Mouse (Mus musculus) C2C12 (cell line): ENCODE data around the gene Elovl5. TPM values are rescaled to one million over a fixed set of nuclear protein-coding genes. Genes with fewer than 3 reads are reported as not detected.

Source experiments
- H3K27me3 ChIP-seq: one replicate; pipeline ENCODE4 v1.6.1; 2011; ENCODE audit not compliant: control insufficient read depth, insufficient read depth, insufficient read length
- H3K36me3 ChIP-seq: one replicate; pipeline ENCODE4 v1.6.1; 2011; ENCODE audit not compliant: control insufficient read depth, insufficient read depth
- H3K4me3 ChIP-seq: one replicate; pipeline ENCODE4 v1.5.1; 2011; ENCODE audit warnings: mild to moderate bottlenecking, control low read depth; ENCODE audit not compliant: poor library complexity, insufficient read depth, severe bottlenecking
- H3K79me2 ChIP-seq: one replicate; pipeline ENCODE4 v1.6.1; 2011; ENCODE audit not compliant: control insufficient read depth, insufficient read depth
- H3K79me3 ChIP-seq: one replicate; pipeline ENCODE4 v1.6.1; 2011; ENCODE audit warnings: low read depth, control low read depth
- H3ac ChIP-seq: one replicate; pipeline ENCODE3; 2011; ENCODE audit warnings: low read depth; ENCODE audit not compliant: control insufficient read depth, insufficient read length
- CEBPB ChIP-seq: IDR thresholded peaks from one replicate; pipeline ENCODE4 v1.6.1; 2011; ENCODE audit warnings: low read depth, mild to moderate bottlenecking, control low read depth, moderate library complexity
- CTCF ChIP-seq: IDR thresholded peaks from one replicate; pipeline ENCODE4 v1.5.1; 2011; ENCODE audit not compliant: control insufficient read depth, insufficient read depth, insufficient read length
- FOSL1 ChIP-seq: IDR thresholded peaks from one replicate; pipeline ENCODE4 v1.8.0; 2011; ENCODE audit warnings: mild to moderate bottlenecking, low read length; ENCODE audit not compliant: poor library complexity, insufficient read depth, severe bottlenecking
- MAX ChIP-seq: IDR thresholded peaks from one replicate; pipeline ENCODE4 v1.6.1; 2011; ENCODE audit warnings: mild to moderate bottlenecking, control low read depth
- MYOD1 ChIP-seq: IDR thresholded peaks from one replicate; pipeline ENCODE4 v1.6.1; 2011; ENCODE audit warnings: low read depth; ENCODE audit not compliant: control insufficient read depth, insufficient read length
- MYOG ChIP-seq: IDR thresholded peaks from one replicate; pipeline ENCODE4 v1.6.1; 2011; ENCODE audit not compliant: control insufficient read depth, insufficient read length; ENCODE audit errors: extremely low read depth
- USF1 ChIP-seq: IDR thresholded peaks from one replicate; pipeline ENCODE4 v1.6.1; 2011; ENCODE audit warnings: low read depth, mild to moderate bottlenecking, control low read depth, moderate library complexity
- long read RNA-seq, 2 experiments: library from polyadenylated mRNA; unstranded; transcript quantifications; one replicate each; pipeline ENCODE4 v2.0.0; 2019 to 2020
- polyA plus RNA-seq: library from polyadenylated mRNA; unstranded; fragments of >200 nt; fragmentation: generic; extraction: Trizol; gene quantifications from one replicate; pipeline ENCODE4 v1.2.1, GENCODE M21; 2012; ENCODE audit warnings: missing spikeins

The Elovl5 gene
- 33.9 TPM for polyA plus RNA-seq
- long read RNA-seq, experiment 1, transcript Elovl5-201 (8 exons, 2,782 nt), result major isoform, 52 of 67 reads
- long read RNA-seq, experiment 1, partial matches to known transcripts, result 9 of 67 reads
- long read RNA-seq, experiment 1, other reads (novel, unspliced or antisense), result 6 of 67 reads
- long read RNA-seq, experiment 2, transcript Elovl5-201 (8 exons, 2,782 nt), result major isoform, 210 of 281 reads
- long read RNA-seq, experiment 2, partial matches to known transcripts, result 68 of 281 reads
- long read RNA-seq, experiment 2, other reads (novel, unspliced or antisense), result 3 of 281 reads

GRCm38 (mm10) chr9:77917074-77917621 lies at the start of gene Elovl5:
Elovl5 (plus strand) TSS chr9:77917364.
- peak within 1 kb of the TSS; percentile 72 for H3ac ChIP-seq

GRCm38 (mm10) chr9:77891501-77891900 lies 25.7 kb upstream of the Elovl5 start:
- Histone ChIP-seq H3K79me2 (no peaks in the 10 kb centered on the region), H3K79me3 (no peaks in the 10 kb centered on the region), H3K4me3 (no peak overlapping the region), H3K27me3 (peaks cover 4% of the 10 kb centered on the region), H3ac (no peak overlapping the region), H3K36me3 (no peaks in the 10 kb centered on the region)
- TF ChIP-seq USF1, result no peak
- TF ChIP-seq MYOD1, result no peak
- no peak for TF ChIP-seq CTCF
- no peak for TF ChIP-seq FOSL1

More at GRCm38 (mm10) chr9:77917074-77917621, at the start of gene Elovl5:
- Histone ChIP-seq H3K79me2 (peaks cover 49% of the 10 kb centered on the region), H3K36me3 (no peaks in the 10 kb centered on the region), H3K79me3 (peaks cover 27% of the 10 kb centered on the region), H3K27me3 (no peaks in the 10 kb centered on the region), H3K4me3 (peak within 1 kb of the TSS; percentile 80)
- TF ChIP-seq CEBPB, result no peak
- peak; percentile 16 for TF ChIP-seq MAX
- no peak for TF ChIP-seq CTCF
- no peak for TF ChIP-seq MYOD1
- no peak for TF ChIP-seq FOSL1
- peak; percentile 80 for TF ChIP-seq USF1
- no peak for TF ChIP-seq MYOG

DNA sequence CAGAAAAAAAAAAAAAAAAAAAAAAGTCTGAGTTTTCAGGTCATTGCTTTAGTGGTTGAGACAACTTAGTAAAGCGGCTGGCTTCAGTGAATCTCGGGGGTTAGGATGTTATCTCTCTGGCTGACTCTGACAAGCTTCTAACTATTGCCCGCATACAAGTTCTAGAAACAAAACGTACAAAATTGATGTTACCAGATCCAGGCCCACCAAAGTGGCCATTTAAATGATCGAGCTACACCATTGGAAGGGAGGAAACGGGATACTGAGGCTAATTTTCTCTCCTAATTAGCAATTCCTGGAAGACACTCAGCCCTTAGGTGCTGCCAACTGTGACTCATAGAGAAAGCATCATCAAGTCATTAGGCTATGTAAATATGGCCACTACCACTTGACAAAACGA lies 18.6 kb upstream of the Elovl5 start:
- Histone ChIP-seq H3K27me3 (peaks cover 7% of the 10 kb centered on the region), H3ac (no peak overlapping the region), H3K79me2 (no peaks in the 10 kb centered on the region), H3K36me3 (no peaks in the 10 kb centered on the region), H3K4me3 (no peak overlapping the region), H3K79me3 (no peaks in the 10 kb centered on the region)
- TF ChIP-seq CTCF, result no peak
- no peak for TF ChIP-seq FOSL1
- TF ChIP-seq MYOD1, result no peak
- no peak for TF ChIP-seq USF1
- no peak for TF ChIP-seq MAX
- TF ChIP-seq MYOG, result no peak
- no peak for TF ChIP-seq CEBPB

DNA sequence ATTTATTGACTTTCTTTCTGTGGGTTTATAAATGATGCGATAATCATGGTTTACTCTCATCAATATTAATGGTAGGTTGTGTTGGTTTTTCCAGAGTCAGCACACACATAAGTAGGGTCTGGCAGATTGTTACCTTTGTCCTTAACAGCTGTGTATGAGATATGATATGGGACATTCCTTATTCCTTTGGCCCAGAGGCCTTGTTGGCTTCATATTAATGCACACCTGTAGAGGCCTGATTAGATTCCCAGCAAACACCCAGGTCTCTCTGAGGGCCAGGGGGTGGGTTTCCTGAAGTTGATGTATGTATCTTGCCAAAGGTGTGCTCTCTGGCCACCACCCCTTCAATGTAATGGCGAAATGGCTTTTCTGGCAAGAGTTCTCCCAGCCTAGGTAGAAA lies 13.0 kb upstream of the Elovl5 start:
- Histone ChIP-seq H3K79me2 (no peaks in the 10 kb centered on the region), H3K36me3 (no peaks in the 10 kb centered on the region), H3K4me3 (no peak overlapping the region), H3K27me3 (no peaks in the 10 kb centered on the region), H3ac (no peak overlapping the region), H3K79me3 (no peaks in the 10 kb centered on the region)
- TF ChIP-seq USF1 (no peak), MAX (no peak)

DNA sequence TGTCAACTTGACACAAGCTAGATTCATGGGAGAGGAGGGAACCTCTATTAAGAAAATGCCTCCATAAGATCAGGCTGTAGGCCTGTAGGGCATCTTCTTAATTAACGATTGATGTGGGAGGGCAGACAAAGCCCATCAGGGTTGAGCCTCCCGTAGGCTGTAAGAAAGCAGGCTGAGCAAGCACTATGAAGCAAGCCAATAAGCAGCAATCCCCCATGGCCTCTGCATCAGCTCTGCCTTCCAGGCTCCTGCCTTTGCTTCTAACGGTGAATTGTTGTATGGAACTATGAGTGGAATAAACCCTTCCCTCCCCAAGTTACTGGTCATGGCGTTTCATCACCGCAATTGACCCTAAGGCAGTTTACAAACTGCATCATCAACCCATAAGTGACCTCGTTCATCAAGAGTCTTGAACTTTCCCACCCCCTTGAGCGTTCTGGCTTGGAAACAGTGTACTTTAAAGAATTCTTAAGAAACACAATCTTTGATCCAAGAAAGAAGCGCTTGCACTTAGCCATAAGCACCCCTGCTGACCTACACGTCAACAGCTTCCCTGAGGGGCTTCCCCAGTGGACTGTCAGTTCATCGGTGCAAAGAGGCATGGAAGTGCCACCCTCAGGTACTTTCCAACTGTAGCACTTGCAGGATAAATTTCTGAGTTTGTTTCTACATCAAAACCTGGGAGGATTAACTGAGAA lies 7.4 kb upstream of the Elovl5 start:
- Histone ChIP-seq H3K4me3 (peak overlapping the region; percentile 51), H3K79me2 (peaks cover 7% of the 10 kb centered on the region), H3K36me3 (no peaks in the 10 kb centered on the region), H3K27me3 (no peaks in the 10 kb centered on the region), H3ac (no peak overlapping the region), H3K79me3 (no peaks in the 10 kb centered on the region)
- TF ChIP-seq USF1 (no peak), CEBPB (no peak), FOSL1 (no peak), MYOD1 (no peak), MAX (no peak), MYOG (no peak), CTCF (no peak)
